Mouse (Mus musculus): ENCODE results near the gene Cyp1a2. TPM values are rescaled to one million over a fixed set of nuclear protein-coding genes. Genes with fewer than 3 reads are reported as not detected.
A peak's percentile ranks its signal among the peaks of the same experiment; 100 is the strongest.
"Not testable (repeated sequence)": the region's sequence is repeated elsewhere in the genome, so short reads cannot be mapped to it uniquely, and the experiment has no call there.

Gene Cyp1a2
- not detected for total RNA-seq (2021)

DNA sequence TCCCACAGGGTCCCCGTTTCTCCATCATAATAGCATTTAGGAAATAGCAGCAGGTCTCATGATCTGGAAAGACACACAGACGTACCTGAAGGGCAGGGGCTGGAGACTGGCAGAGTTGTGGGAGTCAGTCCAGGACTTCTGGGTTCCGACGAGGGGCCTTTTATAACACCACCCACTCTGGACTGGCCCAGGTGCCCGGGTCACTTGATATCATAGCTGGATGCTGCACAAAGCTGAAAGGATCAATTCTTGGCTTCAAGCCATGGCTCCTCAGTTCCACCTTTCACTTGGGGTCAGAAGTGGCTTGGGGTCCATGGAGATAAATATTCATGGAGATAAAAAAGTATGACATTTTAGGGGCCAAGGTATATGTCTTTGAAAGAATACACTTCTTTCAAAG is at the start of gene Cyp1a2:
Gene Cyp1a2, minus strand, starts transcription at position 184 of the 400 bp plus-strand sequence.
- DNase-seq (ENCODE audit: low spot score): no peak
- intact Hi-C loops (cut with DNase I): no loop called here

DNA sequence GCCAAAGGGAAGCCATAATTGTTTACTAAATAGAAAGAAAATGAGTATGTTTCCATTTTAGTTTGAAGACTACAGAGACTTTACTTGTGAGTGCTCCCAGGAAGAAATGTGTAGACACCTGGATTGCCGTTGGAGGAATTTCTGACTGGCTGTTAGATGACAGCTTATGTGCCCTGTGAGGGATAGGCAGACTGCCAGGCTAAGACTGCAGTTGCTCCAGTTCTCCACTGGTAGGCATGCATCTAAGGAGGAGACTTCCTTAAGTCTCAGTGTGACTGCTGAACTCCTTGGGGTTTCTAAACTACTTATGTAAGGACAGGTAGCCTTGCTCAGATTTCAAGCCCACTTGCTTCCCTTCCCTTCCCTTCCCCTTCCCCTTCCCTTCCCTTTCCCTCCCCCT is 44.8 kb upstream of the Cyp1a2 start:
- intact Hi-C loops (cut with DNase I): no loop called here
- no peak for DNase-seq (ENCODE audit: low spot score)

DNA sequence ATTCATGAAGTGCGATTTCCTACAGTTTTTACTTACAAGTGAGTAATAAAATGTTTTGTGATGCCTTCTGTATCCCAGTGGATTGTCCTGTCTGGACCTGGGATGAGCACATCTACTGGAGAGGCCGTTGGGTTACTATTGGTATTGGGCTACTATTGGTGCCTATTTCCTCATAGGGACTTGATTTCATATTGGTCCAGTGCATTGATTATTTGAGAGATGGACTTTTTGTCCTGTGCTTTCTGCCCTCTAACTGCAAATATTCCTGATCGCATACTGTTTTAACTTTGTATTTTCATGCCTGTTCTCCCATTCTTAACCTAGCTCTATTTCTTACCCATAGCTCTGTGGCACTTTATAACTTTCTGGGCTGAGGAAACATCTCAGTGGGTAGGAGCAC is 41.2 kb upstream of the Cyp1a2 start:
- intact Hi-C loops (cut with DNase I): no loop called here
- no peak for DNase-seq (ENCODE audit: low spot score)

DNA sequence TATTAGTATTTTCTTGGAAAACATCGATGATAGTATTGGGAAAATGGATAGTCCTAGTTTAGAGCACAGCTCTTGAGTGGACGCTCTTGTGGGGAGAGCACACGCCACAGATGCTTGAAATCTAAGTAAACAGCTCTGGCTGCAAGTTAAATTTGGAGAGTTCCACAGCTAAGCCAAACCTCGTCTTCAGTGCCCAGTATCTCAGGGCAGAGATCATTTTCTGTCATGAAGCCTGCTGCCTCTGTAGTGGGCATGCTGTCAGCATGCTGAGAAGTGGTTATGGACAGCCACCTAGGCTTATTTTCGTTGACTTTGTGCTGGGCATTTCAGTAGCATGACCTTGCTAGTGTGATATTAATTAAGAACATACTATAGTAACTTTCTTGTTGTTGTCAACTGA is 40.3 kb upstream of the Cyp1a2 start:
- DNase-seq (ENCODE audit: low spot score): no peak
- intact Hi-C loops (cut with DNase I): no loop called here

DNA sequence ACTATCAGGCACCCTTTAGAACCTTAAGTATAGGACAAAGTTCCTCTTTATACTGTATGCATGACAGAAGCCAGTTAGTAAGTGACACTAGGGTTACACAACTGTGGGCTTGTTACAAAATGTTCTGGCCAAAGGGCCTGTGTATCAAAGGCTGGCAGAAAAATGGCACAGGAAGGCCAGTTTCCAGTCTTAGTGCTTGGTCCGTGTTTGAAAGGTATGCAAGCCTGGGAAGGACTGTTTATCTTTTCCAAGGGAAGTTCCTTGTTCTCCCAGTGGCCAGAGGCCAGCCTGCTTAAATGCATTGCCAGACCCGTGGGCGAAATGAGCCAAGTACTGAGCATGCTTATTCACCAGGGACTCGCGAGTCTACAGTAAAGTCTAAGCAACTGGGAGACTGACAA is 39.8 kb upstream of the Cyp1a2 start:
- DNase-seq (ENCODE audit: low spot score): peak; percentile 80
- intact Hi-C loops (cut with DNase I): no loop called here

DNA sequence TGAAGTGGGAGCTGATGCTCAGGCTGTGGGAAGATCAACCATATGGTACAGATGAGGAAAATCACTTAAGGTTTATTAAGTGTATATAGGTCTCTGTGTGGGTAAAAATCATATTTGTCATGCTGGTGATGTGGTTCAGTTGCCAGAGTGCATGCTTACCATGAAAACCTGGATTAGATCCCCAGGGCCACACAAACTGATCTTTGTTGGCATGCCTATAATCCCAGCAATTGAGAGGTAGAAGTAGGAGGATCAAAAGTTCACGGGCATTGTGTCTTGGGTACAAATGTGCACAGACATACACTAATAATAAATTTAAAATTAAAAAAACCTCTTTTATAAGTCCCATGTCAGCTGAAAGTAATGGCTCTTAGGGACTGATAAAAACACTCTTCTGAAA is 38.9 kb upstream of the Cyp1a2 start:
- DNase-seq (ENCODE audit: low spot score): no peak
- intact Hi-C loops (cut with DNase I): no loop called here

DNA sequence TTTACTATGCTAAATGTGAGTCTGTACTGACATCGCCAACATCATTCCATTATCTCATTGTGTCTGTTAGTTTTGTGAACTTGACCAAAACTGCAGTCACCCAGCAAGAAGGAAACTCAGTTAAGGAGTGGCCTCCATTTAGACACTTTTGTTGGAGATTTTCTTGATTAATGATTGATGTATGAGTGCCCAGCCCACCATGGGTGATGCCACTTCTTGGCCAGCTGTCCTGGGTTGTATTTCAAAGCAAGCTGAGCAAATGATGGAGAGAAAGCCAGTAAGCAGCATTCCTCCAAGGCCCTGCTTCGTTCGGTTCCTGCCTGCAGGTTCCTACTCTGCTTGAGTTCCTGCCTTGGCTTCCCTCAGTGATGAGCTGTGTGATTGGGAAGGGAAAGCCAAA is 37.2 kb upstream of the Cyp1a2 start:
- intact Hi-C loops (cut with DNase I): no loop called here
- no peak for DNase-seq (ENCODE audit: low spot score)

DNA sequence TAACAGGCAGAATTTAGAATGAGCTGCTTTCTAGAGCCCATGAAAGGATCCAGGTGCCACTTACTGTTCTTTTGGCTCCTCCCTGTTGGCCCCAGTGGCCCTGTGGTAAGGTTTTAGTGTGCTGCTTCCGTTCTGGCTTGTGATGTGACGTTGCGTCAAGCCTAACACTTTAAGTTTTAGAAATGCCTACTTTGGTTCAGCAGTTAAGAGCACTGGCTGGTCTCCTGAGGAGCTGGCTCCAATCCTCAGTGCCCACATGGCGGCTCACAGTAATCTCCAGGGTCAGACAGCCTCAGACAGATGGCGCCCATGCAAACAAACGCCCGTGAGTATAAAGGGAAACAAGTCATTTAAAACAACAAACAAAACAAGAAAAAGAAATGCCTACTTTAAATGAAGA is 34.9 kb upstream of the Cyp1a2 start:
- no peak for DNase-seq (ENCODE audit: low spot score)
- intact Hi-C loops (cut with DNase I): no loop called here

DNA sequence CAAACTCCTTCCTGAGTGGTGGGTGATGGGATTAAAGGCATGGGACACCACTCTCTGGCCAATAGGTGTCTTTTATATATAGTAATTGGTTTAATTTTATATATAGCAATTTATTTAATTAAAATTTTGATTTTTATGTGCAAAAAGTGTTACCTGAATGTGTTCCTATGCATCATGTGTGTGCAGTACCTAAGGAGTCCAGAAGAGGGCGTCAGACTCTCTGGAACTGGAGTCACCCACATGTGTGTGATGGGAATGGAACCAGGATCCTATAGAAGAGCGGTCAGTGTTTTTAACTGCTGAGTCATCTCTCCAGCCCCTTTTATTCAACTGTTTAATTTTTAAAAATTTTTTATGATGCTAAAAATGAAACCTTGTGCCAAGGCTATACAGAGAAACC is 28.7 kb upstream of the Cyp1a2 start:
- DNase-seq (ENCODE audit: low spot score): no peak
- intact Hi-C loops (cut with DNase I): no loop called here

DNA sequence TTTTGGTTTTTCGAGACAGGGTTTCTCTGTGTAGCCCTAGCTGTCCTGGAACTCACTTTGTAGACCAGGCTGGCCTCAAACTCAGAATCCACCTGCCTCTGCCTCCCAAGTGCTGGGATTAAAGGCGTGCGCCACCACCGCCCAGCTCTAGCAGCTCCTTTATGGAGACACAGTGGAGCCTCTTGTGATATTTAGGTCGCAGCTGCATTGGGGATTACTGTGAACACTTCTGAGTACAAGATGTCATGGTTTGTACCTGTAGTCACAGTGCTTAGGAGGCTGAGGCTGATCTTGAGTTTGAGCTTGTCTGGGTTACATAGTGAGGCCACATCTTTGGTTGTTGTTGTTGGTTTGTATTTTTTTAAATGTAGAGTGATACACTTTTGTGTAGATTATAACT is 26.7 kb upstream of the Cyp1a2 start:
- intact Hi-C loops (cut with DNase I); DNase-seq (ENCODE audit: low spot score): not testable (repeated sequence)

DNA sequence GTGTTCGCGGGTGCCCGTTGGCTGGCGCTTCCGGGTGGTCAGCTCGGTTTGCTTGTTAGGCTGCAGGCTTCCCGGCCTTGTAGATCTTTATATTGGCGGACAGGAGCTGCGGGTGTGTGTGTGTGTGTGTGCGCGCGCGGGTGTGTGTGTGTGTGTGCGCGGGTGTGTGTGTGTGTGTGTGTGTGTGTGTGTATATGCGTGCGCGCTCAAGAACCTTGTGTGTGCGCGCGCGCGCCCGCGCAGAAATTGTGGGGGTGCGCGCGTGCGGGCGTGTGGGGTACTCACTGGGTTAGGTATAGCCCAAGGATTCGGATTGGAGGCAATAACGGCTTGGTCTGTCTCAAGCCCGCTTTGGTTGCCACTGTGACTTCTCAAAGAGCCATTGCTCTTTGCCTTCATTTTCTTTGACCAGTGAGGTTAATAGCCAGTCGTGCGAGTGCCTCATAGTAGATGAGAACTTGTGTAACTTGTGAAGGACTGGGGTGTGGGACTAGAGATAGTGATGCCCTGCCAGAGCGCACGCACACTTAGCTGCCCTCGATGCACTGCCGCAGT is 25.3 kb upstream of the Cyp1a2 start:
- DNase-seq (ENCODE audit: low spot score): no peak
- intact Hi-C loops (cut with DNase I): loop anchor here (5.0 kb wide), 2 partner anchors 34 to 46 kb away; no protein-coding TSS in a partner anchor

DNA sequence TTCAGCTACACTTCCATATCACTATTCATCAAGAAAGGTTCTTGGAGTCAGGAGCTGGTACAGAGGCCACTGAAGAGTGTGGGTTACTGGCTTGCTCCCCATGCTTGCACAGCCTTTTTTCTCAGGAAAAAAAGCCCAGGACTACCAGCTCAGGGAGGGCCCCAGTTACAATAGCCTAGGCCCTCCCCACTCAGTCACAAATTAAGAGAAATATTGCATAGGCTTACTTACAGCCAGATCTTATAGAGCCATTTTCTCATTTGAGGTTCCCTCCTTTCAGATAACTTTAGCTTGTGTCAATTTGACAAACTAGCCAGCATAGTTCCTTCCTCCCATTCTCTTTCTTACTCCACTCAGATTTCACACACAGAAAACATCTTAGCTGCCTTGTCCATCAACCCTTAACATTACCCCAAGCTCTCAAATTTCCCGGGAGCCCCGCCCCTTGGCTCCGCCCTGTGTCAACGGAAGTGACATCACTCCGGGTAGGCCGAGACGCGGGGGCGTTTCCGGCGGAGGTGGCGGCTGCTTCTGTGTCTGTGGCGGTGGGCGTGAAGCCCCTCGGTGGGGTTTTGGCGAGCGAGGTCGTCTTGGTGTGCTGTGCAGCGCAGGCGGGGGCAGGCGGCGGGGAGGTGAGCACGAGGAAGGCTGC is 24.7 kb upstream of the Cyp1a2 start, which contains the start of gene Edc3:
Gene Edc3, plus strand, starts transcription at position 473 of the 652 bp plus-strand sequence.
- intact Hi-C loops (cut with DNase I): loop anchor here (5.0 kb wide), 2 partner anchors 34 to 46 kb away; no protein-coding TSS in a partner anchor
- DNase-seq (ENCODE audit: low spot score): peak; percentile 78

DNA sequence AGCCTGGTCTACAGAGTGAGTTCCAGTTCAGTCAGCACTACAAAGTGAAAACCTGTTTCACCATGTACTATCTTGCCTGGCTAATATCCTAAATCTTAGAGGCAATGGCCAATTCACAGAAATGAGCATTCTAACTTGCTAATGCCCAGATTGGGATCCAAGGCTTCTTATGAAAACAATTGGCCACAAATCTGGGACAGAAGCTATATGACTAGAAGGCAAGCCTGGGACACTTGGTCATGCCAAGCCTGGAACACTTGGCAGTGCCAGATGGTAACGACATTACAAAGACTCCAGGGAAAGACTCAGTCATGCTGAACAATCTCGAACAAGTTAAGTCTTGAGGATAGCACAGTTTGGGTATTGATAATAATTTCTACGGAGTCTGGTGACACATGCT is 23.0 kb upstream of the Cyp1a2 start:
- intact Hi-C loops (cut with DNase I): loop anchor here (5.0 kb wide), 2 partner anchors 36 to 44 kb away; no protein-coding TSS in a partner anchor
- DNase-seq (ENCODE audit: low spot score): no peak

DNA sequence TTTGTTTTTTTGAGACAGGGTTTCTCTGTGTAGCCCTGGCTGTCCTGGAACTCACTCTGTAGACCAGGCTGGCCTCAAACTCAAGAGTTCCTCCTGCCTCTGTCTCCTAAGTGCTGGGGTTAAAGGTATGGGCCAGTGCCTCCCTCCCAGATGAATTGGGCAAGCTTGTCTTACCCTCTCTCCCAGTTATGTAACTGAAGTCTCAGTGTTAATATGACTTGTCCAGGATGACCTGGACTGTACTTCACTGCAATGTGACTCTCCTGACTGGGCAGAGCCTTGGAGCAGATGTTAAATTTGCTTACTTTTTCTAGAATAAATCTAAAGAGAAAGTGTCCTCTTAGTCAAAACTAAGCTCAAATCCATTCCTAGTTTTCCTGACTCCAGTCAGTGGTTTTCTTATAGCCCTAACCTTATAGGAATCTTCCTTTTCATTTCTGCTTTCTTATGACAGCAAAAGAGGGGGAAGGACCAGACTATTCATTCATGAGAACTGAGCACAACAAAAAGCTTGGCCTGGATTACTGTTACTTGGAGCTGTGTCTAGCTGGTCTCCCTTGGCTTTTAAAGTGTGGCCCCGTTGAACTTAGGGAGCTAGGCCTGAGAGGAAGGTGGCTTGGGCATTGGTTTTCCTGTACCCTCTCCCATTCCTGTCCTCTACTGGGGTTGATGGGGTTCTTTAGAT is 15.1 kb upstream of the Cyp1a2 start:
- intact Hi-C loops (cut with DNase I): no loop called here
- DNase-seq (ENCODE audit: low spot score): no peak

DNA sequence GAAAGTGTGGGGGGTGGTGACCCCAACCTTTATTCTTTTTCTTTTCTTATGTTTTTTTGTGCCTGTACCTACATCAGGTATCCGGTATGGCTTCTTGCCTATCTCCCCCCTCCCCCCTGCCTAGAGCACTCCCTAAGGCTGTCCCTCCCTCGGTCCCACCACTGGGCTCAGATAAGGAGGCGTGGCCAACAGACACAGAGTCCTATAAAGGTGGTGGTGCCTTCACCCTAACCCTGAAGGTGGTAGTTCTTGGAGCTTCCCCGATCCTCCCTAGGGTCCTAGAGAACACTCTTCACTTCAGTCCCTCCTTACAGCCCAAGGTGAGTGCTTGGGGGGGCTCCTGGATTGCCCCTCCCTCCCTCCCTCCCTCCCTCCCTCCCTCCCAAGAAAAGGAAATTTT is 13.9 kb upstream of the Cyp1a2 start:
- no peak for DNase-seq (ENCODE audit: low spot score)
- intact Hi-C loops (cut with DNase I): no loop called here

DNA sequence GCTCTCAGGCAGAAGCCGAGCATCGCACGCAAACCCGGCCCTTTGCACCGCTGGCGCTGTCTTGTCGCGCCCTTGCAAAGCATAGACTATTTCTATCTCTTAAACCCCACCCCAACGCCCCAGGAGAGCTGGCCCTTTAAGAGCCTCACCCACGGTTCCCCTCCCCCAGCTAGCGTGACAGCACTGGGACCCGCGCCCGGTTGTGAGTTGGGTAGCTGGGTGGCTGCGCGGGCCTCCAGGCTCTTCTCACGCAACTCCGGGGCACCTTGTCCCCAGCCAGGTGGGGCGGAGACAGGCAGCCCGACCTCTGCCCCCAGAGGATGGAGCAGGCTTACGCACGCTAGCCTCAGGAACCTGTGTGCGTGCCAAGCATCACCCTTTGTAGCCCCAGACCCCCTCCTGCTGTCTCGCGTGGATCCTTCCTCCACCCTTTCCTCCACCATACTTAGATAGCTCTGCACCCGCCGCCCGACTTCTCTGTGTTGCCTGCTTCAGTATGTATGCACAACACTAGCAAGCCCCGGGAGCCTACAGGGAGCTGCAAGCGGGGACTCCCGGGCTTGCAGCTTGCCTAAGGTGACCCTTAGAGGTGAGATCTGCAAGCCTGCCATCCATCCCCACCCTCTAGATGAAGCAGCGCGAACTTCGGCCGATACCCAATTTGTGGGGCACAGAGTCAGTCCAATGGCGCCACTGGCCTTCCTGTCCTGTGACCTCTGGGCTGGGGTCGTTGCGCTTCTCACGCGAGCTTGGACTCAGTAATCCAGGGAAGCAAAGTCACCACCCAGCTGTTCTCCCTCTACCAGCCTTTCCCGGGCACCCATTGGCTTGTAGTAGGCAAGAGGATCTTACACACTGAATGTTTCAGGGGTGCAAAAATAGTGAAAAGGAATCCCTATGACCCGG is 13.1 kb upstream of the Cyp1a2 start:
- peak; percentile 14 for DNase-seq (ENCODE audit: low spot score)
- intact Hi-C loops (cut with DNase I): no loop called here

DNA sequence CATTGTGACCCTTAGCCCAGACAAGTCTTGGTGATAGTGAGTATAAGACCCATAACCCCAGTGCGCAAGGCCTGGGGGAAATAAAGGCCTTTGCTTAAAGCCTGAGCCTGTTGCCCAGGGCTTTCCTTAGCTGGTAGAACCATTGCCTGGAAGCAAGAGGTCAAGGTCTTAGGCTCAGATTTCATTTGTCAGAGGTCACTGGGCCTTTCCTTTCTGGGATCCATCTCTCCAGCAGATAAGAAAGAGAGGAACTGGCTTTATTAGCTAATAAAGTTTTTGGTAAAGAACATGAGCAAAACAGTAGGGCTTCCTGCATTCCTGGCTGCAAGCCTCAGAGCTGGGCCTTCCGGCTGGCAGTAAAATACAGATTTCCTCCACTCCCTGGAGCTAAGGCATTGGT is 10.6 kb upstream of the Cyp1a2 start:
- DNase-seq (ENCODE audit: low spot score): no peak
- intact Hi-C loops (cut with DNase I): no loop called here

DNA sequence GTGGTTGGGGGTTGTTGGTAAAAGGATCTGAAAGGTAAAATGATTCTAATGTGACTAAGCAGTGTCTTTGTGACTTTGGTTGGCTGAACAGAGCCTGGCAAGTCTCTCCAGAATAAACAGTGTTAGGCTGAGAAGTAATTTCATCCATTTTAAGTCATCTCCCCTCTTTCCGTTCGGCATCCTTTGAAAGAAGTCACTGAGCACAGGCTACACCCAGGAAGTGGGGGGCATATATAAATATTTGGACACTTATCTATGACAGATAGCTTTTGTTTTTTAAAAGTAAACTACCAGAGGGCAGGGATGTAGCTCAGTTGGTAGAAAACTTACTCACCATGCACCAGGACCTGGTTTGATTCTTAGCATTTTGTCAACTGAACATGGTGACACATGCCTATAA is 5.1 kb upstream of the Cyp1a2 start:
- intact Hi-C loops (cut with DNase I): no loop called here

DNA sequence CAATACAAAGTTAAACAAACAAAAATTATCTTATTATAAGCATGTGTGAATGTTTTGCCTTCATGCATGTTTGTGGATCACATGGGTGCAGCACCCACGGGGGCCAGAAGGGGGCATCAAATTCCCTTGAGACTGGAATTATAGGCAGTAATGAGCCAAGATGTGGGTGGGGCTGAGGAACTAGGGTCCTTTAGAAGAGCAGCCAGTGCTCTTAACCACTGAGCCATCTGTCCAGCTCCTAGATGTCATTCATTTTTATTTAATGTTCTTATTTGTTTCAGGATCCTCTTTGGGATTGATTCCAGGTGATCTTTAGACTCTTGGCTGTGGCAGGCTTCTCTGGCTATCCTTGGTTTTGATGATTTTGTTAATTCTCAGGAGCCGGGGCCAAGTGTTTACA is 4.7 kb upstream of the Cyp1a2 start:
- no peak for DNase-seq (ENCODE audit: low spot score)
- intact Hi-C loops (cut with DNase I): no loop called here

More for the DNA sequence above, 5.1 kb upstream of the Cyp1a2 start:
- no peak for DNase-seq (ENCODE audit: low spot score)

DNA sequence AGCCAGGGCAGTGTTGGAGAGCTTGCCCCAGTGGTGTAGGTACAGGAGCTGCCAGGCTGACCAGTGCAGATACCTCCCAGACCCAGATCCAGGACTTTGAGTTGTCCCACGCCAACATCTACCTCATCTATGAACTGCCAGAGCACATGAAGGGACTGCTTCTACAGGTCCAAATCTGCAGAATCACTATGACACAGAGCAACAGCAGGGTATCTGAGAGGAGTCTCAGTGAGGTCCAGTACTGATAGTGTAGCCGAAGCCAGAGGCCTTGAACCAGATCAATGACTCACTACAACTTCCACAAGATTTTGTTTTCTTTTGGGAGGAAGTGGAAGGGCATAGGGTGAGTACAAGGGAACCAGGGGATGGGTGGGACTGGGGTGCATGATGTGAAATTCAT is 4.2 kb upstream of the Cyp1a2 start, which contains the start of gene Cyp1a1:
Gene Cyp1a1, plus strand, starts transcription at position 178 of the 400 bp plus-strand sequence.
- no peak for DNase-seq (ENCODE audit: low spot score)
- intact Hi-C loops (cut with DNase I): no loop called here

All from heart, postnatal 25 days (tissue).